Mouse (Mus musculus) forebrain, embryonic 10.5 days (tissue): Measurements from ENCODE around the gene H60c. TPM values are rescaled to one million over a fixed set of nuclear protein-coding genes. Genes with fewer than 3 reads are reported as not detected.
"Not testable (repeated sequence)": the region's sequence is repeated elsewhere in the genome, so short reads cannot be mapped to it uniquely, and the experiment has no call there.

ENCODE experiments used
- DNase-seq: peaks from one replicate; pipeline ENCODE4 v3.0.0-alpha.2; 2017; ENCODE audit warnings: low spot score; ENCODE audit errors: extremely low spot score
- H3K27ac ChIP-seq: fragments of 300-500 bp; sonication (generic); 2 replicates; pipeline ENCODE4 v1.5.1; 2016; ENCODE audit warnings: mild to moderate bottlenecking
- H3K27me3 ChIP-seq: fragments of 300-500 bp; sonication (generic); 2 replicates; pipeline ENCODE4 v1.6.1; 2016; ENCODE audit warnings: mild to moderate bottlenecking; ENCODE audit not compliant: poor library complexity, severe bottlenecking
- H3K36me3 ChIP-seq: fragments of 300-500 bp; sonication (generic); replicated peaks from 2 replicates; pipeline ENCODE4 v1.6.1; 2016; ENCODE audit warnings: mild to moderate bottlenecking, moderate library complexity
- H3K4me1 ChIP-seq: fragments of 300-500 bp; sonication (generic); 2 replicates; pipeline ENCODE4 v1.6.1; 2016
- H3K4me3 ChIP-seq: fragments of 300-500 bp; sonication (generic); 2 replicates; pipeline ENCODE4 v1.5.1; 2016; ENCODE audit warnings: mild to moderate bottlenecking, moderate library complexity
- H3K9me3 ChIP-seq: fragments of 300-500 bp; sonication (generic); 2 replicates; pipeline ENCODE4 v1.6.1; 2016; ENCODE audit warnings: mild to moderate bottlenecking, moderate library complexity
- WGBS: fragments of 180-500 bp; shearing (Covaris S2); methylation state at CpG from one replicate; pipeline ENCODE4 v1.1.7; 2016; 5-methylcytosine and 5-hydroxymethylcytosine counted together
- polyA plus RNA-seq: library from polyadenylated mRNA; unstranded; fragments of >200 nt; fragmentation: Nextera tagmentation; extraction: Ambion mirVana; gene quantifications from 2 replicates; pipeline ENCODE4 v1.2.1, GENCODE M21; 2016

H60c gene
- not detected in 2 replicates for polyA plus RNA-seq

DNA sequence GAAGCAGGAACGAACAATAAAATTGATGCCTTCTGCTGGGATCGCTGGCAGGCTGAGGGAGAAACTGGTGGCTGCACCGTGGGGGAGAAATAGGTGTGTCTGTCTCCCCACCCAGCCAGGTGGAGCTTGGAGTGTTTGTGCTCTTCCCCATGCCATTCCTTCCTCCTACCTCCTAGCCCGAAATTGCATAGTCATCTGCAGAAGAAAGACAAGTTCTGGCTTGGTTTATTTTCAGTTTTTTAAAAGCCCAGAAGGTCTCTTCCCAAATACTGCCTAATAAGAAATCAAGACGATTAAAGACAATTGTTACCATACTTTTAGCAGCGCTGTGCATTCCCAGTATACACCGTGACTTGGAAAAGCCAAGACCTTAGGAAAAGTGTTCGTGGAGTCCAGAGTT is at the start of gene H60c:
H60c (minus strand) TSS at position 101 of the 400 bp plus-strand sequence.
- no peak within 1 kb of the TSS for H3K27ac ChIP-seq
- H3K4me1 ChIP-seq, result no peaks in the 10 kb centered on the region
- WGBS, result 83% methylated on average over 8 of the region's 8 CpGs
- no peaks in the 10 kb centered on the region for H3K36me3 ChIP-seq
- peaks cover 30% of the 10 kb centered on the region; the same call in 1 of the 2 replicates for H3K9me3 ChIP-seq
- no peak within 1 kb of the TSS for H3K4me3 ChIP-seq
- no peaks in the 10 kb centered on the region for H3K27me3 ChIP-seq
- no peak for DNase-seq

DNA sequence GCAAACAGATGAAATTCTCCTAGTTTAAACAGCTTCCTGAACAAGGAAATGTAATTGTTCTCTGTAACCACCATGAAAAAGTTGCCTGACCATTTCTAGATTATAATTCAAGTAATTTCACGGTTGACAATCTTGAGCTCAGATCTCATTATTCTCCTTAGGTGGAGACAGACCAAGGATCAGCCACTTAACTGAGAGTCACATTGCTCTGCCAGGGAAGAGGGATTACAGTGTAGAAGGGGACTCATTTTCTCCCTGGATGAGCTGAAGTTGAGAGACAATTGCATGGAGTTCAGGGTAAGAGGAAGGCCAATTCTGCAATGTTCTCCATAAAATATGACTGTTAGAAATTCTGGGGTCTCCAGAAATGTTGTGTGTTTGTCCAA is 41.2 kb upstream of the H60c start:
- 85% methylated on average over 1 of the region's 1 CpGs for WGBS
- H3K4me1 ChIP-seq, result no peaks in the 10 kb centered on the region
- peaks cover 34% of the 10 kb centered on the region for H3K9me3 ChIP-seq
- no peaks in the 10 kb centered on the region for H3K27me3 ChIP-seq
- no peak overlapping the region for H3K27ac ChIP-seq
- H3K36me3 ChIP-seq, result no peaks in the 10 kb centered on the region
- DNase-seq, result no peak
- no peak overlapping the region for H3K4me3 ChIP-seq

DNA sequence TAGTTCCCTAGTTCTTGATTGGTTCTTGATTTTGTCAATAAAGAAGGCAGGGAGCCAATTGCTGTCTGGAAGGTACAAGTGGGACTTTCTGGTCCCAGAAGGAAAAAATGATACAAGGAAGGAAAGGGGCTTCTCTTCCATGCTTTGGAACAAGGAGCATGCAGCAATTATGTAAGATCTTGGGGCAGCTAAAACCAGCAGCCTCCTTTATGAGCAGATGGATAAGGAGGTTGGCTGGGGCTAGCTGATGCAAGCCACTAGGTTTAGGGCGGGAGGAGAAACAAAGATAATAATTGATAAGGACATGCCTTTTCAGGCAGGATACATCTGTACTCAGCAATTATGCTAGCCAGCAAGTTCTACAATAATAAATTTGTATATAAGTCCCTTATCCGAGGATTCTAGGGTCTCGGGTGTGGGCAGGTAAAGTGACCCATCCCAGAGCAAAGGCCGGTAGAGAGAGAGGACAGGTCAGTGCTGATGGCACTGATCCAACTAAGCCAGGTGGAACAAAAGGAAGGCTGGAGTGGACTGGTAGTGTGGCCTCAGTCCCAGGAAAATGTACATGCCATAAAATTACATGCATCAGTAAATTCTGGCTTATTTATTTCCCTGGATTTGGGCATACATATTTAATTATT is 40.7 kb upstream of the H60c start:
- H3K27ac ChIP-seq, result no peak overlapping the region
- WGBS, result 93% methylated on average over 4 of the region's 4 CpGs
- H3K4me3 ChIP-seq, result no peak overlapping the region
- no peaks in the 10 kb centered on the region for H3K4me1 ChIP-seq
- H3K27me3 ChIP-seq, result no peaks in the 10 kb centered on the region
- H3K36me3 ChIP-seq, result no peaks in the 10 kb centered on the region
- H3K9me3 ChIP-seq, result peaks cover 34% of the 10 kb centered on the region
- DNase-seq, result no peak

DNA sequence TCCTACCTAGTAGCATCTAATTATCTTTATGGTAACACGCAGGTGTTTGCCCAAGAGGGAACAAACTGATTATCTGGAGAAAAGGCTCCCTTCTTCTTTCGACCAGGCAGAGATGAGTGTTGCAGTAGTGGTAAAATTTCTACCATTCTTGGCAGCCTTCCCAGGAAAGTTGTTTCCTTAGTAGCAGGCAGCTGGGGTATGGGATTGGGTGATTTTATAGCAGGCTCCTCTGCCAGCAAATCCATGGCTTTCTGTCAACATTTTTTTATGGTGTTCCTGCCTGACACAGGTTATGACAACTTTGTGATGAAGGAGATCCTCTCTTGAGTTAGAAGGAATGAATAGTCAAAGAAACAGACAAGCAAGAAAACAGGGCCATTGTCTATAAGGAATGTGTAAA is 40.2 kb upstream of the H60c start:
- Histone ChIP-seq H3K27me3 (no peaks in the 10 kb centered on the region), H3K4me3 (no peak overlapping the region), H3K4me1 (no peaks in the 10 kb centered on the region), H3K36me3 (no peaks in the 10 kb centered on the region), H3K27ac (no peak overlapping the region), H3K9me3 (peaks cover 35% of the 10 kb centered on the region)
- no peak for DNase-seq
- WGBS, result 82% methylated on average over 2 of the region's 2 CpGs

DNA sequence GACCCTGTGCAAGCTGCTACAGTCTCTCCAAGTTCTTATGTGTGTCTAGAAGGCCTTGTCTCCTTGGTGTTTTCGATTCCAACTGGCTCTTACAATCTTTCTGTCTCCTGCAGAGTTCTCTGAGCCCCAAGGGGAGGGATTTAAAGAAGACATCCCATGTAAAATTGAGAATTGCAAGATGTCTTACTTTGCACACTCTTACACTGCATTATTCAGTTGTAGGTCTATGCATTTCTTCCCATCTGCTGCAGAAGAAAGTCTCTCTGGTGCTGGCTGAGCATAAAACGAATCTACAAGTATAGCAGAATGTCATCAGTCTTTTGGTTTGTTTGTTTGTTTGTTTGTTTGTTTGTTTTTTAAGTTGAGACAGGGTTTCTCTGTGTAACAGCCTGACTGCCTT is 26.4 kb upstream of the H60c start:
- H3K27me3 ChIP-seq, result no peaks in the 10 kb centered on the region
- 59% methylated on average over 2 of the region's 2 CpGs for WGBS
- H3K4me1 ChIP-seq, result no peaks in the 10 kb centered on the region
- peaks cover 20% of the 10 kb centered on the region; the same call in 1 of the 2 replicates for H3K9me3 ChIP-seq
- DNase-seq, result no peak
- H3K4me3 ChIP-seq, result no peak overlapping the region
- H3K27ac ChIP-seq, result no peak overlapping the region
- H3K36me3 ChIP-seq, result no peaks in the 10 kb centered on the region

DNA sequence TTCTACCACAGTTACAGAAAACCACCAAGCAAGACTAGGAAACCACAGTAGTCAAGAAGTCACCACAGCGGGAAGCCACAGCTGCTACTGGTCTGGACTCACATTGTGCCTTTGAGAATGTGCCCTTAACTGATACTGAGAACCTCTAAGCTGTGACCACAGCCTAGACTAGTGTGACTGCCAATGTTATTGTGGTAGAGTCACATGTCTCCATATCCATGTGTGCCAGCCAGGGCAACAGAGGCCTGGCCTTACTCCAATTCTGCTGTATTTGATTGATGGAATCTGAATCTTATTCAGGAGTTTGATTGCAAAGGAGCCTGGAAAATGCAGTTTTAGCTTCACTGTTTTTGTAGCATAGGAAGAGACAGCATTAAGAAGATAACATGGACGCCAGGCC is 13.5 kb upstream of the H60c start:
- H3K4me1 ChIP-seq, result no peaks in the 10 kb centered on the region
- H3K27ac ChIP-seq, result no peak overlapping the region
- H3K36me3 ChIP-seq, result no peaks in the 10 kb centered on the region
- no peaks in the 10 kb centered on the region for H3K27me3 ChIP-seq
- 89% methylated on average over 2 of the region's 2 CpGs for WGBS
- no peak overlapping the region for H3K4me3 ChIP-seq
- no peaks in the 10 kb centered on the region; the same call in 1 of the 2 replicates for H3K9me3 ChIP-seq
- DNase-seq, result no peak

DNA sequence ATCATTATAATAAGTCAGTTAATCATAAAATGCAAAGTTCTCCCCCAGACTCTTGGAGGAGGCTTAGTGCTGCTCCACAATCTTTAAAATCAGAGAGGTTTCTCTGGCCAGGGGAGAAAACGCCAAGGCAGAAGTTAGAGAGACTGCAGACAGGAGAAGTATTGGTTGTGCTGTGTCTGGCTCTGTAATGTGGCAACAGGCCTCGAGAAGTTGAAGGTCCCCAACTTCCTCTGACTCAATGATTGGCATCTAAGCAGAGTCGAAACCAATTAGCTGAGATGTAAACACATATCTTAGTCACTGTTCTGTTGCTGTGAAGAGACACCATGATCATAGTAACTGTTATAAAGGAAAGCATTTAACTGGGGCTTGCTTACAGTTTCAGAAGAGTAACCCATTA is 6.5 kb upstream of the H60c start:
- Histone ChIP-seq H3K27me3 (no peaks in the 10 kb centered on the region), H3K4me3 (no peak overlapping the region), H3K27ac (no peak overlapping the region), H3K4me1 (no peaks in the 10 kb centered on the region), H3K9me3 (peaks cover 14% of the 10 kb centered on the region; the same call in 1 of the 2 replicates), H3K36me3 (no peaks in the 10 kb centered on the region)
- no peak for DNase-seq
- WGBS, result 88% methylated on average over 3 of the region's 3 CpGs

DNA sequence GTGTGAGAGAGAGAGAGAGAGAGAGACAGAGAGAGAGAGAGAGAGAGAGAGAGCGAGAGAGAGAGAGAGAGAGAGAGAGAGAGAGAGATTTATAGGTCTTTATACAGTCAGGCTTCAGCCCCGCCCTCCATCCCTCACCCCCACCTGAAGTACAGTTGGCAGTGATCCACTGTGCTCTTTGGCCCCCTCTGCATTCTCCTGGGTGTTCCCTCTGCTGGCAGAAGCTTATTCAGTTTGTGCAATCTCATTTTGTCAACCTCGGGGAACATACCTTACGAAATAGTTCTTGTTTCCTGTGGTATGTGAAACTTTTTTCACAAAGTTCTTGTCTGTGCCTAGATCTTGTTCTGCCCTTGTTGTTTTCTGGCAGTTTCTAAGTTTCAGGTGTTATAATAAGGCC is 3.5 kb upstream of the H60c start:
- Histone ChIP-seq H3K27ac (no peak overlapping the region), H3K36me3 (no peaks in the 10 kb centered on the region), H3K4me3 (no peak overlapping the region), H3K27me3 (no peaks in the 10 kb centered on the region), H3K9me3 (peaks cover 35% of the 10 kb centered on the region; the same call in 1 of the 2 replicates), H3K4me1 (no peaks in the 10 kb centered on the region)
- 84% methylated on average over 3 of the region's 4 CpGs for WGBS
- DNase-seq, result no peak

DNA sequence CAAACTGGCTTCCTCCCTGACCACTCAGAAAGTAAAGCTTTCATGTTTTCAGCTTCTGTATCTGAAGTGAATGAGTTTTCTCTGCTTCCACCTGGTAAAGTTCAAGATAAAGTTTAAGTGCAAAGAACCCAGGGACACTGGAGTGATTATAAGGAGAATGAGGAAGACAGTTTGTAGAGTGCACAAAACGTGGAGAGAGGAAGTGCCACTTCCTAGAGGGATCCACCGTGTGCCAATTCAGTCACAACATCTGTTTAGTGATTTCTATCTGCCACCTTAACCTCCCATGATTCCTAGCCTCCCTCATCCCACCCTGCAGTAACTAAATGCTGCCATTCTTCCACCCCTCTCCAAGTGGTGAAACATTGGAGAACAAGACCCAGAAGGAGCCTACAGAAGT is 842 bp downstream of the H60c start:
- Histone ChIP-seq H3K4me1 (no peaks in the 10 kb centered on the region), H3K27ac (no peak overlapping the region), H3K27me3 (no peaks in the 10 kb centered on the region), H3K36me3 (no peaks in the 10 kb centered on the region), H3K9me3 (peaks cover 27% of the 10 kb centered on the region; the same call in 1 of the 2 replicates), H3K4me3 (no peak overlapping the region)
- 76% methylated on average over 2 of the region's 2 CpGs for WGBS
- no peak for DNase-seq

DNA sequence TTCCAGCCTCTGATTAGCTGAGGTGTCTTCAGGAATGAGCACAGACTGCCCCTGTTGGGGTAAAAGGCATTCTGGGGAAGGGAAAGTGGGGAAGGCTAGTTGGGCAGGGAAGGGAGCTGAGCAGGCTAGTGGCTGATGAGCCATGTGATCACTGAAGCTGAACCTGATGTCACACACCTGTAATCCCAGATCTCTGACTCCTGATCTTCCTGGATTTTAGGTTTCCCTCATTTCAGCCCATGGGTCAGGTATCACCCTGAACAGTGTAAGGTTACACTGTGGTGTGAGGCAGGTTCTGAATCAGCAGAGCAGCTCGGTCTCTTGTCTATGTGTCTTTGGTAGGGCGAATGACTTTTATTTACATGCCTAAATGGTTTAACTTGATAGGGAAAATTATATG is 4.8 kb downstream of the H60c start:
- Histone ChIP-seq H3K4me1 (no peaks in the 10 kb centered on the region), H3K27me3 (no peaks in the 10 kb centered on the region), H3K36me3 (no peaks in the 10 kb centered on the region), H3K9me3 (peaks cover 32% of the 10 kb centered on the region), H3K27ac (no peak overlapping the region), H3K4me3 (no peak overlapping the region)
- WGBS, result 88% methylated on average over 2 of the region's 2 CpGs
- no peak for DNase-seq

DNA sequence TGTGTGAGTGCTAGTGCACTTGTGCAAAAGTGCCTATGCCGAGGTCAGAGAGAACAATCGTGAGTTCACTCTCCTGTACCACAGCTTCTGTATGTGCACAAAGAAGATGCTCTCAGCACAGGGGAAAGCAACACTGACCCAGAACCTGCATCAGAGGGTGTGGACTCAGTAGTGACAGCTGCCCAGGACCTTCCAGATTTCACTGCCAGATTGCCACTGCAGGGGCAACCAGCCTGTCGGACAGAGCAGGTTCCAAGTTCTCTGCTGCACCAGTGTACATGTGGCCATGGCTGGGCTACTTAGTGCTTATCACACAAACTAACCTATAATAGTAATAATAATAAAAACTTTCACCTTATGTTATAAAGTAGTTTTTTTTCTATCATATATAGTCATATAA is 10.2 kb downstream of the H60c start:
- H3K4me3 ChIP-seq, result no peak overlapping the region
- peaks cover 19% of the 10 kb centered on the region for H3K9me3 ChIP-seq
- H3K4me1 ChIP-seq, result no peaks in the 10 kb centered on the region
- H3K27ac ChIP-seq, result no peak overlapping the region
- H3K27me3 ChIP-seq, result no peaks in the 10 kb centered on the region
- no peaks in the 10 kb centered on the region for H3K36me3 ChIP-seq
- DNase-seq, result no peak
- WGBS, result 96% methylated on average over 3 of the region's 3 CpGs

DNA sequence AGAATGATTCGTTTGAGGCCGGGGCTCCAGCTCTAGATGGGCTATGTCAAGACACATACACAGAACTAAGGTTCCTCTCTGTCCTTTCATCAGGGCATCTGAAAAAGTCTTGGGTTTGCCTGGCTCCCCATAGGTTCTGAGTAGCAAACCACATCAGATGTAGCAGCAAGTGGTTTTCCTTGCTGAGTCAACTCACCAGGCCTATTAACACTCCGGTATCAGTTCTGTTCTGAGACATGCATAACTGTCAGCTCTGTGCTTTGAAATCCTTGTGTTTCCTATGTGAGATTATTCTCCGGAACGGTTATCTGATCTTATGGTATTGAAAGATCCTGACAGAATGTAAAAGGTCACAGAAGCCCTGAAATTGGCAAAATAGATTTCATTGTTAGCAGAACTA is 29.1 kb downstream of the H60c start:
- not testable (repeated sequence) for H3K27ac ChIP-seq, H3K27me3 ChIP-seq, DNase-seq, H3K36me3 ChIP-seq, H3K4me3 ChIP-seq, H3K4me1 ChIP-seq
- 88% methylated on average over 5 of the region's 5 CpGs for WGBS
- peaks cover 32% of the 10 kb centered on the region for H3K9me3 ChIP-seq

DNA sequence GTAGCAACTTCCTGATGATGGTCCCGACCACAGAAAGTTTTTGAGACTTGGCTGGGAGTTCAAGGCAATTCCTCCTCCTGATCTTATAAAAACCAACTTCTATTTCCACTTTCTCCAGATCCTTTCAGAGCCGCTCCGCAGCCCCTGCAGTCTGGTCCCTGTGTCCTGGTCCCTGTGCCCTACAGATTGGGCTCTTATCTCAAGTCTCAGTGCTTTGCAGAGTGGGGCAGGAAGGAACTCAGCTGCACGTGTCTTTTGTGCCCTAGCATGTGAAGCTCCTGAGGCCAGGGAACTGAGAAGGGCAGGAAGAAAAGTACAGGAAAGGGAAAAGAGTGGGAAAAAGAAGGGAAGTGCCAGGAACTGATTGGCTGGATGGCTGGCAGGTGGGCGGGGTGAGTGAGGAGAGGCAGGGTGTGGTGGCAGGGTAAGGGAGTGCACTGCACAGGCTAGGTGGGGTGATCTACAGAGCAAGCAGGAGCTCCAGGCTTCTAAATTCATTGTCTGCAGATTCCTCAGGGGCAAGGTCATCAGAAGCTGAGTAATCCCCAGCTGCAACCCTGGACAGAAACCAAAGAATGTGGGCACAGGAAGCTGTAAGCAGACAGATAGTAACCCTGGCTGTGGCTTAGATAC is 30.8 kb downstream of the H60c start:
- Histone ChIP-seq H3K9me3 (peaks cover 32% of the 10 kb centered on the region), H3K36me3 (no peaks in the 10 kb centered on the region), H3K27ac (no peak overlapping the region), H3K27me3 (no peaks in the 10 kb centered on the region), H3K4me1 (no peaks in the 10 kb centered on the region), H3K4me3 (no peak overlapping the region)
- 63% methylated on average over 5 of the region's 5 CpGs for WGBS
- DNase-seq, result no peak
